Mouse (Mus musculus): Measurements from ENCODE around the gene Kifc3.

- TF ChIP-seq CTCF (conservative IDR thresholded peaks at IDR 0.05; ENCODE audit: low read length) (no peak), POU5F1 (IDR thresholded peaks at IDR 0.05; ENCODE audit: borderline replicate concordance, low read length) (no peak), NANOG (IDR thresholded peaks at IDR 0.05; ENCODE audit: borderline replicate concordance, low read length) (no peak)
Observed at GRCm38 (mm10) chr8:95200001-95200405, 2.6 kb downstream of the Kifc3 start.
